Mouse (Mus musculus) small intestine, adult 2 months (tissue): ENCODE measurements around the gene Iqub.

ENCODE experiments used
- CTCF ChIP-seq: fragments of 200-500 bp; IDR thresholded peaks from 2 replicates; pipeline ENCODE4 v1.5.1; 2012; ENCODE audit warnings: low read depth, mild to moderate bottlenecking, control low read depth, inconsistent platforms, low read length, moderate library complexity, mixed read lengths; ENCODE audit not compliant: insufficient replicate concordance, insufficient read length; ENCODE audit errors: extremely low read depth
- POLR2A ChIP-seq: fragments of 200-500 bp; IDR thresholded peaks from 2 replicates; pipeline ENCODE4 v1.6.1; 2012; ENCODE audit warnings: low read depth, mild to moderate bottlenecking, control low read depth, inconsistent platforms, low read length, moderate library complexity

DNA sequence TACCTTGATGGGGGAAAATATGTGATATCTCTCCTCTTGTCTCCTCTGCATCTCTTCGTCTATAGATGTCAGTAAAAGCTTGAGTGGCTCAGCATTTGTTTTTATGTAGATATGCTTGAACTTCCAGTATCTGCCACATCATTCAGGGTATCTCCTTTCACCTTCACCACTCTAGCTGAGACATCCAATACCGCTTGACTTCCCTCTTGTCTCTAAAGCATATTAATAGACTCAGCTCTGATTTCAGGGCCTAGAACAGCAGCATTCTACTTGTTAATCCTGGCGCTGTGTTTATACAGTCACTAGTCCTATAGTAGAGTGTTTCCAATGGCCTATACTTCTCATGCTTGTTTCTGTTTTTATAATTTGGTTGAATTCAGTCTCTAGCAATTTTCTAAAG, 17.9 kb upstream of the Iqub start:
- TF ChIP-seq POLR2A (no peak), CTCF (no peak)
